Mouse (Mus musculus) right cerebral cortex, postnatal 10 days (tissue): Measurements from ENCODE around the gene Chga.

Experiments used
- DNase-seq, 2 experiments: peaks; one replicate each; pipeline ENCODE4 v3.0.0; 2021; ENCODE audit warnings: low spot score in 2 of 2

The Chga gene

DNA sequence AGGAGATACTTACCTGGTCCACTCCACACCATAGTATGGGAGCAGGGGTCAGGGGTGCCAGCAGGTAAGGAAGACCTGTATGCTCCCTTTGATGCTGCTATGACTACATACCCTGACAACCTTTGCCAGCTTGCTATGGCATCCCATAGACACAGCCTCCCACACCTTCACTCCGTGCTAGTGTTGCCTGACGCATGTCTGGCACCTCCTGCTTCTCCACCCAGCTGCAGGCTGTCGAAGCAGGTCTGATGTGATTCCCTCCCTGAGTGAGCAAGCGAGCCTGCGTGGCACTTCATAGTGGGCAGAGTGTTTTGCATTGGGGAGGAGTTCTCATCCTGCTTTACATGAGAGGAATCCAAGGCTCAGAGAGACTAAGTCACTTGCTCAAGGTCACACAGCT, 2.6 kb downstream of the Chga start:
- no peak for DNase-seq

DNA sequence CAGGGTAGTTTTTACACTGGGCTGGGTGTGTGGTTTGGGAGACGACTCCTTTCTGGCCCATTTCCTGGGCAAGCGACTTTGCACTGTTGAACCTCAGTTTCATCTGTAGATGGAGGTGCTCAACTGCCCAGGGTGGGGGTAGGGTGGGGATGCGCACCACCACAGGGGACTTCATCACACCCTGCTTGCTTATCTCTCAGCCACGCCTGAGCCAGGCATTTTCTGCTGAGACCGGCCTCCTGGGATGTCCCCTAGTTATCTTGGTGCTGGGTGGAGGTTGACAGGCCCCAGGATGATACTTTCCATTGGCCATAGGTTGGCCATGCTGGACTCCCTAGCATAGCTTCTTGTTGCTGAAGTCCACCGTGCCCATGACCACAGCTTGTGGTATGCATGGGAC, 10.3 kb downstream of the Chga start:
- DNase-seq: no peak

DNA sequence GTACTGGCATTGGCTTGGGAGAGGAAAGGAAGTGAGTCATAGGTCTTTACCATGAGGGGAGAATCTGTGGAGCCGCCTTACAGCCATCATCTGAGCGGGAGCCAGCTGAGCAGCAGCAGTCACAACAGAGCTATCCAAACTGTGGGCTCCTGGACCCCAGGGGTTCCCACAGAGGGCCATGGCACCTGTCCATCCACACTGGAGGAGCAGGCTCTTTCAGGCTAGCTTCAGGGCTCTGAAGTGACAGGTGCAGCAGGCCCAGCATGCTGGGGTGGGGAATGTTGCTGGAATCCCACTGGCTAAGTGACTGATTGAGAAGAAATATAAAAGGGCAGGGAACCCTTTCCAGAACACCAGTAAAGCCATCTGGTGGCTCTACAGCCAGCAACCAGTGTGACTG, 12.2 kb downstream of the Chga start:
- no peak for DNase-seq

DNA sequence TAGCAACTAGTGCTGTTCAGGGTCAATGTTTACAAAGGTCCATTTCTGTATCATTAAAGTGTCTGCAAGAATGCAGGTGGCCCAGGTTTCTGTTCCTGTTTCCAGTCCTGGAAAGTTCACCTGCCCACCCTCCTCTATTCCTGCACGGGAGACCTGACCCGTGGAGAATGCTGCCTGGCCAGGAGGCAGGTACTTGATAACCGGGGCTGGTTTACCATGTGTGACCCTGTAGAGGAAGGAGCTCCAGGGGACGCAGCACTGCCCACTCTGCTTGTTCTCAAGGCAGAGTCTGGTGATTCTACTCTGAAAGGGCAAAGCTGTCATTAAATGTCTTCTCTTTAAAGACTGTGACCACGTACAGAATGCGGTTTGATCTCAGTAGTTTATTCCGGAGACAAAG, 13.4 kb downstream of the Chga start:
- no peak for DNase-seq

DNA sequence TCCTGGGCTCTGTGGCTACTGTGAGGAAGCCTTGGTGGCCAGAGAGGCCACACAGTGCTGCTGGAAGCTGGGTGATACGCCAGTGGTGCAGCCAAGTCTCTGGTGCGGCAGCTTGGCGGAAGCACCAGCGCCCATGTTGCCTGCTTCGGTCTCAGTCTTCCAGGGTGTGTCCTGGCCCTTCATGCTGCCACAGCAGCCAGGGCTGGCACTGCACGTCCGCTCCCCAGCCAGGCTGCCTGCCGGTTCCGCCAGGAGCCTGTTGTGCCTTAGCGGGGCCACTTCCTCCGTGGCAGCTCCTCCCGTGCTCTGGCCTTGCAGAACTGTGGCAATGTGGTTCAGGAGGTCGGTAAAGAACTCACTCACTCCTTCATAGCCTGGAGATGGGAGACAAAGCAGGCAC, 15.3 kb downstream of the Chga start:
- no peak for DNase-seq

DNA sequence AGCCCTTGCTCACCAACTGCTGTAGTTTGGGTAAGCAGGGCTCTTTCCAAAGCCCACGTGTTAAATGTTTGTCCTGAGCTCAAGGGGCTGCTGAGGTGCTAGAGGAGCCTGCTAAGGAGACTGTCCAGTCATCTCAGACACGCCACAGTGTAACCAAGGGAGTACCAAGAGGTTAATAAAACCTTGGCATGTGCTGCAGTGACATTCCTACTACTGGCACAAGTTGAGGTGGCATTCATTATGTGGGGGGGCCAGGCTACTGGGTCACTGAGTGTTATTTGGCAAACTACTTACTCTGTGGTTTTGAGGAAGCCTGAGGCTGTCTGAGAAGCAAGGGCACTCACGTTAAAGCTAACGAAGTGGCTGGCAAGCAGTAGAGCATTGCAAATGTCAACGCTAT, 16.0 kb downstream of the Chga start:
- DNase-seq: no peak

DNA sequence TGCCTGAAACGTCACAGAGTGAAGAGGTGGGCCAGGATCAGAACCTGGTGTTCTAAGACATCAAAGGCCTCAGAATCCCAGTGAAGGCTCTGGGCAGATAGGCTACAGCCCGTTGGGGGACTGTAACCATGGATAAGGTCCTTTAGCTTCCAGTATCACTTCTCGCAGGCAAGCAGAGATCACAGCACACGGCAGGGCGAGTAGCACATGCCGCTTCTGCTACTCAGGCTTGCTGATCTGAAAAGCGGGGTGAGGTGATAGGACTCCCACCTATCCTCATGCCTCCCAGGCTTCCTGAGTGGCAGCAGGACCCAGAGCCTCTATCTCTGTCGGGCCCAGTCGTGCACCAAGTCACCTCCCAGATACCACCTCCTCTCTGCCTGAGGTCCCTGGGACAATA, 16.9 kb downstream of the Chga start:
- DNase-seq: no peak

DNA sequence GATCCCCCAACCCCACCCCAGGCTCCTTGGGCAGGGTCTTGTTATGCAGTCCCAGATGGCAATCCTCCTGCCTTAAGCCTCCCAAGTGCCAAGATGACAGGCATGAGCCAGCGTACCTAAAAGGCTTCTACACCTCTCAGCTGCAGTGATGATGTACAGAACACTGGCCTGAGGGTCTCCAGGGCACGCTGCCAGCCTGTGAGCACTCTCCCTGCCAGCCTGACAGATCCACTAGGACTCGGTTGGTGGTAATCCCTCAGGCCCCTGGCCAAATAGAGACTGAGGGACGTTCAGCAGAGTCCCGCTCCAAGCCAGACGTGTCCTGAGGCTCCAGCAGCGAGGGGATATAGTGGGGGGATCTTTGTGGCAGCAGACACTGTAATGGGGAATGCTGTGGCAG, 18.3 kb downstream of the Chga start:
- DNase-seq: no peak

DNA sequence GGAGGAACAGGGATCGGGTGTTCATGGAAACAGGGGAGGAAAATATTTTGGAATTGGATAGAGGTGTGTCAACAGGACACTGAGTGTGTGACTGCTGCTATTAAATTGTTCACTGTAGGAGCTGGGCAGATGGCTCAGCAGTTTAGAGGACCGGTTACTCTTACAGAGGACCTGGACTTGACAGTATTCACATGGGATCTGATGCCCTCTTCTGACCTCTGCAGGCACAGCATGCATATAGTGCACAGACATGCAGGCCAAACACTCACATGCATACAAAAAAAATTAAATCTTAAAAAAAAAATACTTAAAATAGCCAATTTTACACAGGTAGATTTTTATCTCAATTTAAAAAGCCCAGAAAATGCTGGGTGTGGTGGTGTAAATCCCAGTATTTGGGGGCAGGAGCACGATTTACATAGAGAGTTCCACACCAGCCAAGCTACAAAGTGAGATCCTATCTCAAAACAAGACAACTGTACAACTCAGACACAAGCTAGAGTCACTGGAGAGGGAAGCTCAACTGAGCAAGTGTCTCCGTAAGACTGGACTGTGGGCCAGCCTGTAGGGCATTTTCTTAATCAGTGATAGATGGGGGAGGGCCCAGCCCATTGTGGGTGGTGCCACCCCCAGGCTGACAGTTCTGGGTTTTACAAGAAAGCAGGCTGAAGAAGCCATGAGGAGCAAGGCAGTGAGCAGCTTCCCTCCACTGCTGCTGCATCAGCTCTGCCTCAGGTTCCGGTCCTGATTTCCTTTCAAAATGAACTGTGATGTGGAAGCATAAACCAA, 21.0 kb downstream of the Chga start:
- DNase-seq: no peak

DNA sequence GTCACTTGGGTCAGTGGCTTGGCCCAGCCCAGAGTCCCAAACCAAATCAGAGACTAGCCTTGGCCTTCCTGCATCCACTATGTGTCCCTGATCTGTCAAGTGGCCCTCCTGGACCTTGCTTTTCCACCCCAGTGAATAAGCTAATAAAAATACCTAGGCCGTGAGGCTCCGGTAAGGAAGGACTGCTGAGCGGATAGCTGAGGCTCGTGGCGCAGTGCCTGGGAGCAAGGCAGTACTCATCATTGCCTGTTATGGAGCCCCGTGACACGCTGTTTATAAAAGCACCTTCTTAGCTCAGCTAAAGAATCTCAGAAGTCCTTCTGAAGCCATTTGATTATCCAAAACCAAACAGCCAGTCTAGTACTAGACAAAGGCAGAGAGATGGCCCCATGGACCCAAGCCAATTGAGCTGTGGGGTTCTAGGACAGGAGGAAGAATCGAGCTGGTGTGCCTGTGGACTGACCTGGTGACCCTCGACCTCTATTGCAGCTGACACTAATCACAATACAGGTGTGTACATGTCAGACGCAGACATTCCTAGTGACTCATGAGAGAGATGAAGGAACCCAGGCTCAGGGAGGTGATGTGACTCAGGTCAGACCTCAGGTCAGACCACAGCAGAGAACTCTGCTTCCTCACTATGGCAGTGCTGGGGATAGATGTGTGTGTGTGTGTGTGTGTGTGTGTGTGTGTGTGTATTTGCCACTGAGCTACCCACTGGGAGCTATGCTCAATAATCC, 22.1 kb downstream of the Chga start:
- DNase-seq: no peak

DNA sequence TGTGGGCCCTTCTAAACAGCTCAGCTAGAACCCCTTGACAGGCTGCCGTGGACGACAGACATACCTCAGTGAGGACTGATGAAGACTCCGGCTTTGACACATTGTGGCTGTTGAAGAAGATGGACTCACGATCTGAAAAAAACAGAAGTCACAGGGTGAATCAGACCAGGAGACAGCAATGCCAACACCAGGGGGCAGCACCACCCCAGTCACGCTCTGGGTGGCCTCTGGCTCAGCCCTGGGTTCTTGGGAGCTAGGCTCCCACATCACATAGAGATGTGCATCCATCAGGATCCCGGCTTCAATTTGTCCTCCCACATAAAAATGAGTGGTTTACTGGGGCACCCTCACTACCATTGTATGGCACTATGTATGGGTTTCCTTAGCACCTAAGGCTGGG, 24.3 kb downstream of the Chga start:
- DNase-seq: peak; percentile 62 to 85

DNA sequence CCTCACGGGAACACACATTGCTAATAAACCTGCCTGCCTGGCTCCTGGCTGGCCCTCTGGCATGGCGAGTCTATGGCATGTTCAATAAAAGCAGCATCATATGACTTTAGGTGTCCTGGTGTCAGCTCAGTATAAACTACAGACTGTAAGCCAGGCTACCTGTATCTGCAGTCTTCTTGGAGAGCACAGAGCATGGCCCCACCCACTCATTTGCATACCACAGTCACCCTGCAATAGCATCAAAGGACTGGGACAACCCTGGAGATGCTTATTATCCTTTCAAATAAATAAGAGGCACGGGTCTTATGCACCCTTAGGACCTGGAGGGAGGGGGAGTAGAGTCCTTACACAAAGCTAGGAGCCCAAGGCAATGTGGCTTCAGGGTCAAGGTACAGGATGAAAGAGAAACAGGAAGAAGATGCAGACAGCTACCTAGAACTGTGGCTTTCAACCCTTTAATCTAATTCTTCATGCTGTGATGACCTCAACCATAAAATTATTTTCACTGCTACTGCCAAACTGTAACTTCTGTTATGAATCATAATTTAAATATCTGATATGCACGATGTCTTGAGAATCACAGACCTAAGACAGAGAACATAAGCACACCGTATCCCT, 26.9 kb downstream of the Chga start:
- no peak for DNase-seq

DNA sequence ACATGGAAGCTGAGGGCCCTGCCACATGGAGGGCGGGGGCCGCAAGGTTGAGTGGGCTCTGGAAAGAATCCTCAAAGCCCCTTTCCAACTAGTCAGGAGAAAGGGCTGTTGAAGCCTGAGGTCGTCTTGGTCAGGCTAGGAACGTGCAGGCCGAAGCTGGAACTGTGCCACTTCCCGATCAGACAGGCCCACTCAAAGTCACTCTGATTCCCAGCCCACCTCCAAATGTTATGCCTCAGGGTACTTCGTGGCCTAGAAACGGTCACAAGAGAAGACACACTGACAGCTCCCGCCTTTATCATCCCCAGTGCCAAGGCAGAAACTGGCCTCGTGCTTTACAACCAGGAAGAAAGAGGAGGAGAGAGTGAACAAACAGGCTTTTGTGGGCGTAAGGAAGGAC, 27.7 kb downstream of the Chga start:
- no peak for DNase-seq

DNA sequence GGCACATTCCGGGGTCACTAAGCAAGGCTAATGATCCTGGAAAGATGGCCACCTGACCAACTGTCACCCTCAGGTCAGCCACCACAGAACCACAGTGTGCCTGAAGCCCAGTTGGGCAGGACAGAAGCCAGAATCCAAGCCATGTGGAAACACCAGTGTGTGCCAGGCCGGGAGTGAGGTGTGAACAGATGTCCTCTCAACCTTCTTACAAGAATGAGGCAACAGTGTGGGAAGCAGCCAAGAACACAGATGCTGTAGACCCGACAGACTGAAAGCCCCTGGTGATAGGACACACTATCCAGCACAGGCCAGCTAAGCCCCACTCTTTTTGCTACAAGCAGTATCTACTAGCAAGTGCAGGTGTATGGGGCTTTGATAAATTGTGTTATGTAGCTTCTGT, 30.6 kb downstream of the Chga start:
- DNase-seq: peak; percentile 52 to 70

DNA sequence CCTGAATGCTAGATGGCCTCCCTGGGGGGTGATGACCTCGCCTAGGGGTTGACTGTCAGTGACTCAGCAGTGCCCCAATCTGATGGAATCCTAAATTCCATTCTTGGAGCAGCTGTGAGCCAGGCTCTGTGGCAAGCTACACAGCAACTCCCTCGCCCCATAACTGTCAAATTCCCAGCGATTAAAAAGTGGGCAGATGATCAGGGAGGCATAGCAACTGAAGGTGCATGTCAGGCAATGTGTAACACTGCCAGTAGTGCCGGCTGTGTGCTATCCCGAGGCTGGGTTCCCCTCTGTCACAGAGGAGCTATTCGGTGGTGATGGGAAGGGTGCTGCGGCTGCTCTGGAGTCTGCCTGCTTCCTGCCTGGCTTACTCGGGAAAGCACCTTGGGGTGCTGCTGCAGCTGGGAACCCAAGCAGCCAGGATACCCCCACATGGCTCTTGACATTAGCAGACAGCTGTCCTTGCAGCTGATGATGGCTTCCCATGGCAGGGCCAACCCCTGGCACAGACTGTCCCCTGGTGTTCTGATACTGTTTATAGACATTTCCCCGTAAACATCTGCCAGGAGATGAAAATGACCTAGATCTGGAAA, 31.6 kb downstream of the Chga start:
- peak in 1 of 2 experiments; percentile 58 for DNase-seq

DNA sequence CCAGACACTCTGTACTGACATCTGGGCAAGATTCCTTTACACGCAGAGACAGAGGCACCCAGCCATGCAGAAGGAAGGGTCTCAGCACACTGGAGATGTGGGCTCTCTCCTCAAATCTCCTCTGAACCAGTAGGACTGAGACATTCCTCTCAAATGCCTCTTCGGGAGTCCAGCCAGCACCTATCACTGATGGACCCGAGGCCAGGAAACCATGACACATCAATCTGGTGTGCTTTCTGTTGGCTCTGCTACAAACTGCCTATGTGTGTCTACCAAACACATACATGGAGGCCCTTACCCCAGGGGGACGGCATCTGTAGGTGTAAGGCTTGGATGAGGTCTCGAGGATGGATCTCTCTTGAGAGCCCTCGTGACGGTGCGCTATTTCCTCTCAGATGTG, 32.3 kb downstream of the Chga start:
- no peak for DNase-seq

DNA sequence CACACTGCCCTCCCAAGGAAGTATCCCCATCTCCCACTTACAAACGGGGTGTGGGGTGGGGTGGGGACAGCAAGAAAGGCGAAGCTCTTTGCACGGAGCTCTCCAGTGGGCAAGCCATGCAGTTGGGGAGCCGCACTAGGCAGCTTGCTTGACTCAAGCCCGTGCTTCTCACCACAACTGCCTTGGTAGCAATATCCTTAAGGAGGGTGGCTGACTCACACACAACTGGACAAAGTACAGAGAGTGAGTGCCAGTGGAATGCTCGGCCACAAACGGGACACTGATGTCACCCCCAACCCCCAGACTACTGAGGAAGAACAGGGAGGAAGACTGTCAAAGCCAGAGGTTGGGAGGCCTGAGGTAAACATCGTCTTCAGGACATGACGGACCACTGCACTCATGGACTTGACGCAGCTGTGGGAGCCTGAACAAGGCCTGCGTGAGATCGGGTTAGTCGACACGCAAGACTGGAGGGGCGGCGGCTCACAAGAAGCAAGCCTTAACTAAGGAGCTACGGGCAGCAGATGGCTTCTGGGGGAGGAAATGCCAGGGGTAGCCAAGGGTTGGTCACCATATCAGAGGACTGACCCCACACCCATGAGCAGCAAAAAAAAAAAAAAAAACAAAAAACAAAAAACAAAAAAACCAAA, 36.1 kb downstream of the Chga start:
- DNase-seq: no peak

DNA sequence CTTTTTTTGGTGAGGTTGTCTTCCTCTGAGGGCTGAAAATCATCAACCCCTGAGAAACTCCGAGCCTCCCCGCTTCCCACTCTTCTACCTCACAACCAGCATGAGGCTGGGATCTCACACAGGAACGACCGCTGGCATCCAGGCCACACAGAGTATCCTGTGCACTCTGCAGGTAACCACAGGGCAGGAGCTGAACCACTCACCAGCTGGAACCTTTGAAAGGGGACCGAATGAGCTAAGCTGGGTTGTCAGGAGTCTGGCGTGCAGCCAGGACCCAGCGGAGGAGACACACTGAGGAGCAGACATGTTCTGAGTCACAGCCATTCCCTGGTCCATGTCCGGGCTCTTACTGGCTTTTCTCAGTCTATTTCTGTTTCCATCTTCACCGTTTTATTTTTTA, 38.9 kb downstream of the Chga start:
- DNase-seq: peak; percentile 76 to 81

DNA sequence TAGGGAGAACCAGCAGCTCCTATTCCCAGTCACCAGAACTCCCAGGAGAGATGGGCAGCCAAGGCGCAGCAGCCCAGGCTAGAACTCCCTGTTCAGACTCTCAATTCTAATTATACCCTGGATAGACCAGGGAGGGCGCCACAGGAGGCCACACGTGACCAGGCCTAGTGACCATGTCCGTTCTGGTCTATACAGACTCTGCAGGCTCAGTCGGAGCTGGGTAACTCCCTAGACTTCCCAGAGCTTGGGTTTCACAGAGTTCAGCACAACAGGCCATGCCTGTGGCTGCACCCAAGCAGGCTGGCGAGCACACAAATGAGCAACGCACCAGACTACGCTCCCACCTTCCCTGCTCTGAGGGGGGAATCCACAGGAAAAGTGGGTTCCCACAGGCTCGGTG, 39.9 kb downstream of the Chga start:
- no peak for DNase-seq

DNA sequence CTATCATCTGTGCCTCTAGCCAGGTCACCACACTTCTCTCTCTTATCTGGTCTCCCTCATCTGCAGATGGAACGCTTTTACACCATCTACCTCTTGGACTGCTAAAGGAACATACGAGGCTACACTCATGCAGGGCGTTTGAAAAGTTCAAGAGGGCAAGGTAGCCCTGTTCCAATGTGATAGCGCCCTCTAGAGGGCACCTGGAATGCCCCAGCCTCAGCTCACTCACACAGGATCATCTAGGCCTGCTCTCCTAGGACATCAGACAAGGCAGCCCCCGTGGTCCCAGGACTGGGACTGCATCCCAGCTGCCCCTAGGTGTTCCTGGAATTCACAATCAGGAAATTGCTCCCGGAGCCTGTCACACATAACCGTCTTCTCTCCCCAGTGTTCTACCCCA, 41.6 kb downstream of the Chga start:
- DNase-seq: no peak

DNA sequence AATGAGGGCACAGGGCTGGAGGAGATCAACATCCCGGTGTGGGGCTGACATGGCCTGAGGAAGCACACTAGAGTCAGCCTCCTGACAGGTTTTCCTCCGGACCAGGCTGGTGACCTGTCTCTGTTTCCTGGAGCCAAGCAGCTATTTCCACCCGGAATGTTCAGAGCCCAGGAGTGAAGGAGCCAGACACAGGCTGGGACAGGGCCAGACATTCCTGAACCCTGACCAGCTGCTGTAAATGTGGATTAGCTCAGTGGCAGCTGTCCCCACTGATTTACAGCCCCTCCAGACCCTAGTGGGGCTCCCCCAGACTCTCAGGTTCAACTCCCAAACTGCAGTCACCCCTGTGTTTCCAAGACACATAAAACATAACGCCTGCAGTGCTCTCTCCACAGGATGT, 42.7 kb downstream of the Chga start:
- no peak for DNase-seq

DNA sequence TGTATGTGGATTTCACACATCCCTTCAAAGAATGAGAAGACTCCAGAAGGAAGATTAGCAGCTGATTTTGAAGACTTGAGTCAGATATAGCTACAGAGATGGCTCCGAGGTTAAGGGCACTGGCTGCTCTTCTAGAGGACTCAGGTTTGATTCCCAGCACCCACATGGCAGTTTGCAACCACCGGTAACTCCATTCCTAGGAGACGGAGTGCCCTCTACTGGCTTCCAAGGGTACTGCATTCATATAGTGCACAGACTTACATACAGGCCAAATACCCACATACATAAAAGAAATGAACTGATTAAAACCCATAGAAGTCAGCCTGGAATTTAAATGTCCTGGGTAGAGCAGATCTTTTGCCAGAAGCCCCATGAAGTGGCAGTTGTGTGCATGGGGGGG, 43.8 kb downstream of the Chga start:
- DNase-seq: no peak
